Mouse (Mus musculus) kidney, embryonic 15.5 days (tissue): ENCODE measurements around the gene Nacc2. TPM values are rescaled to one million over a fixed set of nuclear protein-coding genes. Genes with fewer than 3 reads are reported as not detected.

ENCODE experiments used
- ATAC-seq: fragments of 200-750 bp; cut with Nextera tagmentation; replicated peaks from 2 replicates; pipeline ENCODE4 v1.8.0; 2017; ENCODE audit warnings: moderate TSS enrichment; ENCODE audit not compliant: low FRiP score
- H3K27ac ChIP-seq: fragments of 300-500 bp; sonication (generic); 2 replicates; pipeline ENCODE4 v1.5.1; 2015; ENCODE audit warnings: mild to moderate bottlenecking, inconsistent platforms
- H3K27me3 ChIP-seq: fragments of 300-500 bp; sonication (generic); 2 replicates; pipeline ENCODE4 v1.6.1; 2015; ENCODE audit warnings: inconsistent platforms
- H3K36me3 ChIP-seq: fragments of 300-500 bp; sonication (generic); 2 replicates; pipeline ENCODE4 v1.6.1; 2015; ENCODE audit warnings: inconsistent platforms
- H3K4me1 ChIP-seq: fragments of 300-500 bp; sonication (generic); 2 replicates; pipeline ENCODE4 v1.6.1; 2015; ENCODE audit warnings: inconsistent platforms
- H3K4me2 ChIP-seq: fragments of 300-500 bp; sonication (generic); 2 replicates; pipeline ENCODE4 v1.6.1; 2015; ENCODE audit warnings: moderate library complexity, mild to moderate bottlenecking, inconsistent platforms
- H3K4me3 ChIP-seq: fragments of 300-500 bp; sonication (generic); replicated peaks from 2 replicates; pipeline ENCODE4 v1.5.1; 2015; ENCODE audit warnings: mild to moderate bottlenecking, inconsistent platforms
- H3K9ac ChIP-seq: fragments of 300-500 bp; sonication (generic); 2 replicates; pipeline ENCODE4 v1.6.1; 2015; ENCODE audit warnings: mild to moderate bottlenecking, inconsistent platforms
- H3K9me3 ChIP-seq: fragments of 300-500 bp; sonication (generic); replicated peaks from 2 replicates; pipeline ENCODE4 v1.6.1; 2016; ENCODE audit warnings: inconsistent platforms
- WGBS: fragments of 180-500 bp; shearing (Covaris S2); methylation state at CpG from one replicate; pipeline ENCODE4 v1.1.7; 2015; ENCODE audit warnings: mixed read lengths; 5-methylcytosine and 5-hydroxymethylcytosine counted together
- polyA plus RNA-seq: library from polyadenylated mRNA; unstranded; fragments of >200 nt; fragmentation: Nextera tagmentation; extraction: Ambion mirVana; gene quantifications from 2 replicates; pipeline ENCODE4 v1.2.1, GENCODE M21; 2015

Gene Nacc2
- 8.7 and 10.5 TPM in 2 replicates for polyA plus RNA-seq

DNA sequence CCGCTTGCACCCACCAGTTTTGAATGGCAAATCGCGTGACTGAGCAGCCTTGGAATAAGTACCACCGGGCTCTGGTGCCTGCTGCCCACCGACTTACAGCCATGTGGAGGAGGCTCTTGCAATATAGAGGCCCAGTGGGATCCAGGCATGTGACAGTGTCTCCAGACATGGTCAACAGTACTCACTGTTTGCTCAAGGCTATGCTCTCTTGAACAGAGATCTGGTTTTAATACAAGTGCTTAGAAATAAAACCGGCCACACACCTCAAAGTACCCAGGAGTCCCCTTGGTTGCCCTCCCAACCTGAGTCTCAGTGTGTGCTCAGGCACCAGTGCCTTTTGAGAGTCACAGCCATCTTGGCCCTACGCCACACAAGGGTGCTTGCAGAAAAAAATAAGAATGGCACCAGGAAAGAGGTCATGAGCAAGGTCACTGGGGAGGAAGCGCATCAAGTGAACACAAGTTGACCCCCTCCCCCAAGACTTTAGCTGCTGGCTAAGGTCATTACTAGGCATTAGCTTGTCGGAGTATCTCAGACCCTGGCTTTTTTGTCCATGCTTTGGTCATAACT lies at the start of gene Nacc2:
Nacc2 (minus strand) TSS at position 142 of the 570 bp plus-strand sequence.
- WGBS = 21% methylated on average over 9 of the region's 9 CpGs
- H3K36me3 ChIP-seq = no peaks in the 10 kb centered on the region
- H3K9me3 ChIP-seq = no peaks in the 10 kb centered on the region
- peak within 1 kb of the TSS; percentile 71 for H3K9ac ChIP-seq
- peak within 1 kb of the TSS; percentile 41; the same call in 1 of the 2 replicates for H3K27ac ChIP-seq
- peaks cover 34% of the 10 kb centered on the region for H3K4me1 ChIP-seq
- peak; percentile 26; the same call in 1 of the 2 replicates for ATAC-seq
- peaks cover 21% of the 10 kb centered on the region for H3K27me3 ChIP-seq
- peak within 1 kb of the TSS; percentile 82 for H3K4me3 ChIP-seq
- H3K4me2 ChIP-seq = peak within 1 kb of the TSS; percentile 99

DNA sequence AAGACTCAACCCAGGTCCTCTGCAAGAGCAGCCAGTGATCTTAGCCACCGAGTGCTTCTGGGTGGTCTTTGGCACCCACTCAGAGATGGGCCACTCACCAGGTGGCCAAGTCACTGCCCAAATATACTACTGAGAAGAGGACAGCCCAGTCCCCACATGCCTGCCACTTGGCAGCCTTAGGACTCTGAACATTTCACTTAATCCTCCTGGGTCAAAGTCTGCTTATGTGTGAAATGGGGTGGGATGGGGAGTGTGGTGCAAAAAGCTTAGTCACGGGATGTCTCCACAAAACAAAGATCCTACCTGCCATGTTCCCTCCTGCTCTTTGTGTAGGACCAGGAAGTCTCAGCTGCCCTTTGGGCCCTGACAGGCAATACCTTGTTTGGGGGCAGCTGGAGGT lies 49.1 kb upstream of the Nacc2 start:
- Histone ChIP-seq H3K27me3 (peaks cover 9% of the 10 kb centered on the region; the same call in 1 of the 2 replicates), H3K27ac (no peak overlapping the region), H3K36me3 (no peaks in the 10 kb centered on the region), H3K9me3 (no peaks in the 10 kb centered on the region), H3K4me3 (no peak overlapping the region), H3K4me2 (no peak overlapping the region), H3K9ac (no peak overlapping the region), H3K4me1 (peaks cover 26% of the 10 kb centered on the region)
- 79% methylated on average over 2 of the region's 2 CpGs for WGBS
- ATAC-seq = no peak

DNA sequence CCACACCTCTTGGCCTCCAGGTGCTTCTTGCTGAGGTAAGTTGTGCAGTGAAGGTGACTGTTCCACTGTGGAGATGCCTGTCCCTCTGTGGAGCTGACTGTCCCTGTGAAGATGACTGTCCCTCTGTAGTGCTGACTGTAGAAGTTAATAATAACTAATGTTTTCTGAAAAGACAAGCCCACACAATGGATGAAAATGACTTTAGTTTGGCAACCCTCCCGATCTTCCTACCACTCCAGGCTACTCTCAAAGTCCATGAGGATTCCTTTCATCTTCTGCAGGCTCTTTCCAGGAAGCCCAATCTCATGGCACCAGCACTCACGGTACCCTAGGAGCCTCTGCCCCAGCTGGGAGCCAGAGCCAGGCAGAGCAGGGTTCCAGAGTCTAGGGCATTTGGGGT lies 47.4 kb upstream of the Nacc2 start:
- Histone ChIP-seq H3K4me2 (no peak overlapping the region), H3K4me1 (peaks cover 20% of the 10 kb centered on the region; the same call in 1 of the 2 replicates), H3K9ac (no peak overlapping the region), H3K27me3 (no peaks in the 10 kb centered on the region), H3K9me3 (no peaks in the 10 kb centered on the region), H3K27ac (no peak overlapping the region), H3K36me3 (no peaks in the 10 kb centered on the region), H3K4me3 (no peak overlapping the region)
- no peak for ATAC-seq
- 51% methylated on average over 2 of the region's 2 CpGs for WGBS

DNA sequence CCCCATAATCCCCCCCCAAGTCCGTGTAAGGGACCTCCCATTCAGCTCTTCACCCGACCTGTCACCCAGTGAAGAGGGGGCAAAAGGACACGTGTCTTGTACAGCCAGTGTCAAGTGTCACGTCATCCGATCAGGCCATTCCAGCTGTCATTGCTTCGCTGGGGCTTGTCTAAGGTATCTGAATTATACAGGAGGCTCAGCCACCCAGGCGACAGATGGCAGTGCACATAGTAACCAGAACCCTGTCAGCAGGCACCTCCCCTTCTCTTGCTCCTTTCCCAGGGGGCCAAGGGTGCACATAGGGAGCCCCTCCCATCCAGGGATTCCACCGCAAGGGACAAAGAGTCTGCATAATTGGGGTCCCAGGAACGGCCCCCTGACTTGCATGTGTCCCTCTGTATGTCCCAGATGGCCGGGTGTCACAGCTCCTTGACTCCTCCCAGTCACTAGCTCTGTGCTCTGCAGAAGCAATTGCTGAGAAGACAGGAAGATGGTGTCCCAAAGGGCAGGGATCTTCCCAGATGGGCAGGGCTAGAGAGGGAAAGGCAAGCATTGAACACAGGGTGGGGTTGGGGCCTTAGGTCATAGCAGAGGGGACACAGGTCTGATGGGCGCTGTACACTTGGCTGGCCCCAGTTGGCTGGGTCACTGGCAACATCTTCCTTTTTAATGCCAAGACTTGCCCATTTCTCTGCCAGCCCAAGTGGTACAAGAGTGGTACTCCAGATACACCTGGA lies 46.0 kb upstream of the Nacc2 start:
- WGBS = 13% methylated on average over 11 of the region's 11 CpGs
- H3K4me2 ChIP-seq = 0 out of 2 replicates have a peak overlapping the region, but pooled peaks have one; percentile 10
- ATAC-seq = peak; percentile 63

DNA sequence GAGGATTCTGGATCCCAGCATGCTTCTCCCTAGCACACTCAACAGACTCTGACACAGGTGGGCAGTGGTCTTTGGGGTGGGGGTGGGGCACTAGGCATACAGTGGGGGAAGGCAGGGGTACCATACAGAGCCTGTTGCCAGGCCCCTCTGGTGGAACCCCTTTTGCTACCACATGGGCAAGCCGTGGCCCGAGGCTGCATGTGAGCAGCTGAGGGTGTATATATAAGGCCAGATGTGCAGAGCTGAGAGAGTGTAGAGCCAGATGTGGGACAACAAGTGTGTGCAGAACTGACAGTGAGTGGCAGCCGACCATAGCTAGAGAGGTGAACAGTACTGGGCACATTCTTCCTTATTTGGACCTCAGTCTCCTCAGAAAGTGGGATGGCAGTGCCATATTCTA lies 43.9 kb upstream of the Nacc2 start:
- WGBS = 87% methylated on average over 3 of the region's 3 CpGs
- H3K4me1 ChIP-seq = peaks cover 15% of the 10 kb centered on the region; the same call in 1 of the 2 replicates
- no peak overlapping the region for H3K4me2 ChIP-seq
- no peaks in the 10 kb centered on the region for H3K36me3 ChIP-seq
- no peaks in the 10 kb centered on the region for H3K9me3 ChIP-seq
- no peaks in the 10 kb centered on the region for H3K27me3 ChIP-seq
- no peak overlapping the region for H3K4me3 ChIP-seq
- no peak overlapping the region for H3K9ac ChIP-seq
- no peak for ATAC-seq
- H3K27ac ChIP-seq = no peak overlapping the region

More for the DNA sequence above, 46.0 kb upstream of the Nacc2 start:
- Histone ChIP-seq H3K27me3 (no peaks in the 10 kb centered on the region), H3K36me3 (no peaks in the 10 kb centered on the region), H3K4me1 (peaks cover 15% of the 10 kb centered on the region; the same call in 1 of the 2 replicates), H3K27ac (no peak overlapping the region), H3K4me3 (no peak overlapping the region), H3K9ac (no peak overlapping the region), H3K9me3 (no peaks in the 10 kb centered on the region)

DNA sequence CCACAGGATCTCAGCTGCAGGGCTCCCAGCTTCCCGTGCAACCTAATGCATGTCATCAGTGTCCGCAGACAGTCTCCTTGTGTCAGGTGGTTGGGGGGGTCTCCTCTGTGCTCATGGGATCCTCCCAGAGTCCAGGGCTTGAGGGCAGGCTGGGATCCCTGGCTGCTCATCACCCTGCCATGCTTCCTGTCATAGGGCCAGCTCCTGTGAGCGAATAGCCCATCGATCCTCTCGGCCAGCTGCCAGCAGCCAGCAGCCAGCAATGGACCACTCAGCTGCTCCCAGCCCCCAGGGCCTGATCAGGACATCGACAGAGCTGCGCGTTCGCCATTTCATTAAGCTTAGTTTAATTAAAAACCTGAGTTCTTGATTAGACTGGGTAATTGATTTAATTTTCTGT lies 35.0 kb upstream of the Nacc2 start:
- no peak overlapping the region for H3K9ac ChIP-seq
- 87% methylated on average over 9 of the region's 9 CpGs for WGBS
- H3K27me3 ChIP-seq = no peaks in the 10 kb centered on the region
- no peaks in the 10 kb centered on the region for H3K4me1 ChIP-seq
- H3K9me3 ChIP-seq = no peaks in the 10 kb centered on the region
- H3K27ac ChIP-seq = no peak overlapping the region
- H3K4me2 ChIP-seq = no peak overlapping the region
- no peak overlapping the region for H3K4me3 ChIP-seq
- no peak for ATAC-seq
- H3K36me3 ChIP-seq = no peaks in the 10 kb centered on the region

DNA sequence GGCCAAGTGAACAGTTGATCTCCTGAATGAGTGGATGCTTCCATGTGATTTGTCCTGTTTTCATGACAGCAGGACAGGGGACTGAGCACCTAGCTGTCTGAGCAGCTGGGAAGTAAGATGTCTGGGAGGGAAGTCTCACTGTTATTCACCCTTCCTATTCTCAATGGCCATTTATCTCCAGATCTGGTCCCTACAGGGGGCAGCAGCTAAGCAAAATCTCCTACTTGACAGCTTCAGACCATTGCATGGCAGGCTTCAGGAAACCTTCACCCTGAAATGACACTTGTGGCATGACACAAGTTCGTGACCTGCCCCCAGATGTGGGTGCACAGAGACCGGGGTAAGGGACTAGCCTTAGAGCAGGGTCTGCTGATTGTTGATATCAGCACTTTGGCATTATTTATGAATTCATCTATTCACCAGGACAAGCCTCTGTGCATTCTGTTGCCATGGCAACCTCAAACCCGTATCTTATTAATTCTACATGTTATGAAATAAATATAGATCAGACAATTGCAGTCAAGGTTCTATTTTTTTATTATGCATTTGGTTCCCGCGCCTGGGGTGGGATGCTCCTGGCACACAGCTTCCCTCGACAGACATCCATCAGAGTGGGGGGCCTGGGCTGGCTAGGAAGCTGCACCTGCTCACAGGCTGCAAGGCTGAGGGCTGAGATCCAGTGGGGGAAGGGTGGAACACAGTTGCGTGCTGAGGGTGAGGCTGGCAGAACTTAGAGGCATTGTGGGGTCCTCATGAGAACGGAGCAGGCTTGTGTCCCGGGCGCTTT lies 33.4 kb upstream of the Nacc2 start:
- H3K36me3 ChIP-seq = no peaks in the 10 kb centered on the region
- 76% methylated on average over 10 of the region's 10 CpGs for WGBS
- H3K4me2 ChIP-seq = no peak overlapping the region
- H3K27me3 ChIP-seq = no peaks in the 10 kb centered on the region
- H3K27ac ChIP-seq = no peak overlapping the region
- ATAC-seq = no peak
- no peaks in the 10 kb centered on the region for H3K4me1 ChIP-seq
- H3K9me3 ChIP-seq = no peaks in the 10 kb centered on the region
- H3K9ac ChIP-seq = no peak overlapping the region
- no peak overlapping the region for H3K4me3 ChIP-seq

DNA sequence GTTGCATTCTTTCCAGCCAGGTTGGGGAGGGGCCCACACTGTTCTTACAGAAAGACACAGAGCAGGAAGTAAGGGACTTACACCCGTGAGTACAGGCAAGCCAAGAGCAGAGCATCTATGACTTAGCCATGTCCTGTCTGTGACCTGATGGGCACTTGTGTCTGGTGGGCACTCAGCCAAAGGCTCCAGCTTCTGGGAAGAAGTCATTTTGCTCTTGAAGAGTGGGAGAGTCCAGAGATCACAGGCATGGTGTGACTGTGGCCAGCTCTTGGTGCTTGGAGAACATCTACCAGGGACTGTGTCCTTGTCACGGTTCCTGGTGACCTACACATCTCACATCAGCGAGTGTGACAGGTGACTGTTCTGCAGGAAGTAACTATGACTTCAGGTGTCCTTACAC lies 32.7 kb upstream of the Nacc2 start:
- H3K4me1 ChIP-seq = no peaks in the 10 kb centered on the region
- no peak overlapping the region for H3K4me3 ChIP-seq
- no peak overlapping the region for H3K9ac ChIP-seq
- H3K36me3 ChIP-seq = no peaks in the 10 kb centered on the region
- no peak overlapping the region for H3K27ac ChIP-seq
- H3K4me2 ChIP-seq = no peak overlapping the region
- H3K27me3 ChIP-seq = no peaks in the 10 kb centered on the region
- WGBS = 67% methylated on average over 3 of the region's 3 CpGs
- no peaks in the 10 kb centered on the region for H3K9me3 ChIP-seq
- no peak for ATAC-seq

DNA sequence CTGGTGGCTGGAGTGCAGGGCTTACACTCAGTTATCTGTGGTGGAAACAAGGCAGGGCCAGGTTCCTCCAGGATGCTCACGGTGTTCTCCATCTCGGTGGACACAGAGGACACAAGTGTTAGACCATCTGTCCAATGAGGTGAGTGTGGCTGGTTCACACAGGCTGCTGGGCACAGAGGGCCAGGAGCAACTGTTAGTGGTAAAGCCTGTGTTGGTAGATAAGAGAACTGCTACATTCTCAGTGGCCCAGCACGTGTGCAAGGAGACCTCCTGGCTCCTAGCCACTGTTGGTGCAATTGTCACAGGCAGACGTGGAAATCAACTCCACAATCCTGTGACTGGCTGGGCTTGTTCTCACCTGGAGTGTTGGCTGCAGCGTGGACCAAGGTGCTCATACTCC lies 31.6 kb upstream of the Nacc2 start:
- WGBS = 67% methylated on average over 5 of the region's 5 CpGs
- Histone ChIP-seq H3K27ac (no peak overlapping the region), H3K4me2 (no peak overlapping the region), H3K9ac (no peak overlapping the region), H3K4me3 (no peak overlapping the region), H3K4me1 (no peaks in the 10 kb centered on the region), H3K27me3 (no peaks in the 10 kb centered on the region), H3K36me3 (no peaks in the 10 kb centered on the region), H3K9me3 (no peaks in the 10 kb centered on the region)
- ATAC-seq = no peak

DNA sequence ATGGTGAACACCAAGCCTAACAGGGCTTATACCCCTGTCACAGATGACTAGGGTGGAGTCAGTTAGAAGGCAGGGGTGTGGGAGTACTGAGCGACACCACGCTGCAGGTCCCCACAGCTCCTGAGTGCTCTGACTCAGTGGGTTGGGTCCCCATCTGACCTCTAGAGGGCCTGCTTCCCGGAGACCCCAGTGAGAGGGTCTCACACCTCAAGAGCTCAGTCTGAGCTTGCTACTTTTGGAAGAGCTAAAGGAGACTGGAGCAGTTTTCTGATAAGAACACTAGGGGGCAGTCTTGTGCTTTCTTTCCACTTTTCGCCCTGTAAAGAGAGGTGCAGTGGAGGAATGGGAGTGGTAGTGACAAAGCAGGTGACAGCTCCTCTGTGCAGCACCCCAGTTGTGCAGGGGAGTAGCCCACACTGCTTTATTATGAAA lies 30.9 kb upstream of the Nacc2 start:
- H3K9ac ChIP-seq = no peak overlapping the region
- no peaks in the 10 kb centered on the region for H3K9me3 ChIP-seq
- 4% methylated on average over 4 of the region's 4 CpGs for WGBS
- no peaks in the 10 kb centered on the region for H3K36me3 ChIP-seq
- no peaks in the 10 kb centered on the region for H3K27me3 ChIP-seq
- H3K27ac ChIP-seq = no peak overlapping the region
- no peak overlapping the region for H3K4me2 ChIP-seq
- ATAC-seq = 0 out of 2 replicates have a peak, but pooled peaks have one; percentile 36
- no peak overlapping the region for H3K4me3 ChIP-seq
- no peaks in the 10 kb centered on the region for H3K4me1 ChIP-seq

DNA sequence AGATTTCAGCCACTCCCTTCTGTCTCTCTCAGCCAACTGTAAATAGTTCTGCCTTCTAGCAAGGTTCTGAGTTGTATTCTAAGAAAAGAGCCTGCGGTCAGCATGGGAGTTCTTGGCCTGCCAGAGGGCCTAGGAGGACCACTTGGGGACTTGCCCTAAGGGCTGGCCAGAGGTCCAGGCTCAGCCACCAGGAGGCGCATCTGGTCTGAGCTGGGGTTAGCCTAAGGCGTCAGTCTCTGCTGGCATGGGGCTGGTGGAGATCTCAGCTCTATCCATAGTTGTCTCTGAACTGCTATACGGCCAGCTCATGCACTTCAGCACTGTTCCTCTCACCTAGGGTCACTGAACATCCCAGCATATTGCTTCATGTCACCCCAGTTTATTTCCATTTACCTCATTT lies 30.3 kb upstream of the Nacc2 start:
- Histone ChIP-seq H3K4me2 (no peak overlapping the region), H3K27ac (no peak overlapping the region), H3K36me3 (no peaks in the 10 kb centered on the region), H3K4me3 (no peak overlapping the region), H3K9ac (no peak overlapping the region), H3K9me3 (no peaks in the 10 kb centered on the region), H3K27me3 (no peaks in the 10 kb centered on the region), H3K4me1 (no peaks in the 10 kb centered on the region)
- no peak for ATAC-seq
- WGBS = 31% methylated on average over 4 of the region's 4 CpGs
